Mouse (Mus musculus) layer of hippocampus, adult 18-20 months (tissue): Measurements from ENCODE around the gene Gm813. TPM values are rescaled to one million over a fixed set of nuclear protein-coding genes. Genes with fewer than 3 reads are reported as not detected.

Source experiments
- DNase-seq, 2 experiments: peaks; one replicate each; pipeline ENCODE4 v3.0.0; 2022; ENCODE audit warnings: low spot score in 2 of 2
- total RNA-seq, 2 experiments: library from RNA; stranded (reverse); gene quantifications; 2 replicates each; pipeline ENCODE4 v1.2.3; 2021

The Gm813 gene
- total RNA-seq, 2 experiments from 2014 or later: not detected

- no peak for DNase-seq
These were observed 9.7 kb downstream of the Gm813 start for GRCm38 (mm10) chr16:58607101-58607500.

- DNase-seq: no peak
These were observed 12.1 kb downstream of the Gm813 start for GRCm38 (mm10) chr16:58604680-58605079.

- DNase-seq: no peak
These were observed 12.9 kb downstream of the Gm813 start for GRCm38 (mm10) chr16:58603831-58604230.

- DNase-seq: no peak
These were observed 15.9 kb downstream of the Gm813 start for GRCm38 (mm10) chr16:58600846-58601245.

- DNase-seq: no peak
These were observed 25.5 kb downstream of the Gm813 start for GRCm38 (mm10) chr16:58591299-58591698.

GRCm38 (mm10) chr16:58589444-58589843 lies 27.3 kb downstream of the Gm813 start:
- DNase-seq: no peak

GRCm38 (mm10) chr16:58573949-58574722 lies 42.6 kb downstream of the Gm813 start:
- DNase-seq: no peak

GRCm38 (mm10) chr16:58570694-58571264 lies 46.0 kb downstream of the Gm813 start:
- DNase-seq: no peak

Other genes starting within 250 kb of the Gm813 start
- gene Dcbld2, start 208.5 kb downstream of the Gm813 start, total RNA-seq: 10 to 100 TPM; 11.3 to 14.0 TPM
- 10 to 100 TPM; 13.8 to 14.1 TPM for gene St3gal6, start 92.7 kb downstream of the Gm813 start, total RNA-seq
- gene E330017A01Rik, start 21.8 kb upstream of the Gm813 start, total RNA-seq: not detected
- 10 to 100 TPM; 51.6 to 52.7 TPM for gene Cpox, start 53.3 kb upstream of the Gm813 start, total RNA-seq
- not detected for gene Gpr15, start 102.1 kb upstream of the Gm813 start, total RNA-seq
- 100 to 1,000 TPM in 1 of 2 experiments, 10 to 100 TPM in 1; 95.5 to 101 TPM for gene Cldnd1, start 110.9 kb upstream of the Gm813 start, total RNA-seq
- not detected for gene Olfr172, start 146.2 kb upstream of the Gm813 start, total RNA-seq
- gene Olfr173, start 183.3 kb upstream of the Gm813 start, total RNA-seq: not detected
- gene Olfr175-ps1, start 209.8 kb upstream of the Gm813 start, total RNA-seq: not detected